Mouse (Mus musculus) MEL (cell line): ENCODE measurements at regions not wholly inside any gene's neighbourhood (a gene's known extent, or its start where the extent isn't known, plus 50 kb on each side); places are given as distances from the start of the nearest gene placed in this dataset.

Source experiments
- DNase-seq: peaks from one replicate; pipeline ENCODE4 v3.0.0; 2011; ENCODE audit warnings: low read depth, low spot score
- H3K27ac ChIP-seq: 2 replicates; pipeline ENCODE4 v1.5.1; 2012; ENCODE audit warnings: low read depth, mild to moderate bottlenecking, control low read depth, low read length, moderate library complexity; ENCODE audit not compliant: control insufficient read depth
- H3K27me3 ChIP-seq, 2 experiments: fragments of 150-350 bp in 1 of 2; sonication (generic) in 1 of 2; 2 replicates each; pipeline ENCODE4 v1.6.1; 2012; ENCODE audit warnings: low read length in 2 of 2, mild to moderate bottlenecking in 2 of 2, improper control_type of control experiment in 1 of 2, moderate library complexity in 1 of 2; ENCODE audit not compliant: insufficient read depth in 2 of 2, control insufficient read depth in 1 of 2
- H3K36me3 ChIP-seq, 2 experiments: 2 replicates each; pipeline ENCODE4 v1.6.1; 2012 to 2014; ENCODE audit warnings: low read length in 2 of 2, improper control_type of control experiment in 1 of 2, inconsistent platforms in 1 of 2, mild to moderate bottlenecking in 1 of 2; ENCODE audit not compliant: insufficient read depth in 2 of 2, control insufficient read depth in 1 of 2
- H3K4me1 ChIP-seq, 2 experiments: fragments of 150-350 bp in 1 of 2; sonication (generic) in 1 of 2; 2 replicates each; pipeline ENCODE4 v1.6.1; 2012; ENCODE audit warnings: low read length in 2 of 2, improper control_type of control experiment in 1 of 2, mild to moderate bottlenecking in 1 of 2; ENCODE audit not compliant: insufficient read depth in 2 of 2, control insufficient read depth in 1 of 2
- H3K4me3 ChIP-seq, 2 experiments: fragments of 150-350 bp in 1 of 2; sonication (generic) in 1 of 2; 2 replicates each; pipeline ENCODE4 v1.5.1; 2012; ENCODE audit warnings: low read depth in 2 of 2, low read length in 2 of 2, mild to moderate bottlenecking in 2 of 2, moderate library complexity in 2 of 2, control low read depth in 1 of 2, improper control_type of control experiment in 1 of 2; ENCODE audit not compliant: control insufficient read depth in 1 of 2, insufficient read depth in 1 of 2
- H3K79me2 ChIP-seq: 2 replicates; pipeline ENCODE4 v1.6.1; 2012; ENCODE audit warnings: mild to moderate bottlenecking, low read length, moderate library complexity; ENCODE audit not compliant: control insufficient read depth, poor library complexity, insufficient read depth
- H3K9ac ChIP-seq: 2 replicates; pipeline ENCODE4 v1.6.1; 2012; ENCODE audit warnings: low read depth, mild to moderate bottlenecking, control low read depth, low read length, moderate library complexity; ENCODE audit not compliant: control insufficient read depth, poor library complexity, severe bottlenecking
- H3K9me3 ChIP-seq: fragments of 150-350 bp; sonication (generic); replicated peaks from 2 replicates; pipeline ENCODE4 v1.6.1; 2012; ENCODE audit warnings: mild to moderate bottlenecking, low read length, improper control_type of control experiment, moderate library complexity; ENCODE audit not compliant: insufficient read depth
- CHD1 ChIP-seq: IDR thresholded peaks from 2 replicates; pipeline ENCODE4 v1.6.1; 2012; ENCODE audit warnings: low read depth, mild to moderate bottlenecking, inconsistent platforms, low read length, improper control_type of control experiment
- CHD2 ChIP-seq: IDR thresholded peaks from 2 replicates; pipeline ENCODE4 v1.6.1; 2011; ENCODE audit warnings: low read length, improper control_type of control experiment
- E2F4 ChIP-seq: IDR thresholded peaks from 2 replicates; pipeline ENCODE4 v1.6.1; 2011; ENCODE audit warnings: low read depth, low read length, improper control_type of control experiment, borderline replicate concordance
- EP300 ChIP-seq, 2 experiments: IDR thresholded peaks; 2 replicates each; pipeline ENCODE4 v1.6.1; 2011; ENCODE audit warnings: improper control_type of control experiment in 2 of 2, low read length in 2 of 2, low read depth in 1 of 2, mild to moderate bottlenecking in 1 of 2
- ETS1 ChIP-seq: IDR thresholded peaks from 2 replicates; pipeline ENCODE4 v1.6.1; 2012; ENCODE audit warnings: low read depth, mild to moderate bottlenecking, inconsistent platforms, low read length, improper control_type of control experiment, moderate library complexity
- GABPA ChIP-seq: IDR thresholded peaks from 2 replicates; pipeline ENCODE4 v1.6.1; 2012; ENCODE audit warnings: low read depth, mild to moderate bottlenecking, inconsistent platforms, low read length, improper control_type of control experiment, moderate library complexity
- GATA1 ChIP-seq: IDR thresholded peaks from 2 replicates; pipeline ENCODE4 v1.6.1; 2011; ENCODE audit warnings: low read depth, low read length, improper control_type of control experiment
- HCFC1 ChIP-seq: IDR thresholded peaks from 2 replicates; pipeline ENCODE4 v1.6.1; 2012; ENCODE audit warnings: low read depth, mild to moderate bottlenecking, inconsistent platforms, low read length, improper control_type of control experiment, moderate library complexity
- KAT2A ChIP-seq: conservative IDR thresholded peaks from 2 replicates; pipeline ENCODE4 v1.6.1; 2012; ENCODE audit warnings: low read depth, low read length, improper control_type of control experiment, inconsistent platforms
- MAX ChIP-seq: IDR thresholded peaks from 2 replicates; pipeline ENCODE4 v1.6.1; 2011; ENCODE audit warnings: low read length, improper control_type of control experiment
- MEF2A ChIP-seq: IDR thresholded peaks from 2 replicates; pipeline ENCODE4 v1.6.1; 2014; ENCODE audit warnings: low read depth, mild to moderate bottlenecking, inconsistent platforms, low read length, improper control_type of control experiment; ENCODE audit not compliant: poor library complexity, insufficient replicate concordance, severe bottlenecking; ENCODE audit errors: extremely low read depth
- MXI1 ChIP-seq: IDR thresholded peaks from 2 replicates; pipeline ENCODE4 v1.6.1; 2011; ENCODE audit warnings: mild to moderate bottlenecking, low read depth, low read length, improper control_type of control experiment
- MYB ChIP-seq: IDR thresholded peaks from 2 replicates; pipeline ENCODE4 v1.6.1; 2011; ENCODE audit warnings: mild to moderate bottlenecking, low read depth, low read length, improper control_type of control experiment
- MYC ChIP-seq: IDR thresholded peaks from 2 replicates; pipeline ENCODE4 v1.6.1; 2011; ENCODE audit warnings: low read depth, mild to moderate bottlenecking, low read length, improper control_type of control experiment, moderate library complexity
- POLR2A ChIP-seq, 2 experiments: IDR thresholded peaks; 2 replicates each; pipeline ENCODE4 v1.6.1; 2011 to 2012; ENCODE audit warnings: low read length in 2 of 2, mild to moderate bottlenecking in 2 of 2, control low read depth in 1 of 2, improper control_type of control experiment in 1 of 2, low read depth in 1 of 2, moderate library complexity in 1 of 2; ENCODE audit not compliant: control insufficient read depth in 1 of 2, insufficient read depth in 1 of 2, poor library complexity in 1 of 2
- POLR2AphosphoS2 ChIP-seq: IDR thresholded peaks from 2 replicates; pipeline ENCODE4 v1.6.1; 2011; ENCODE audit warnings: low read length, improper control_type of control experiment
- SMC3 ChIP-seq: IDR thresholded peaks from 2 replicates; pipeline ENCODE4 v1.6.1; 2011; ENCODE audit warnings: low read depth, low read length, improper control_type of control experiment
- TBP ChIP-seq: IDR thresholded peaks from 2 replicates; pipeline ENCODE4 v1.8.0; 2011; ENCODE audit warnings: low read depth, low read length, improper control_type of control experiment
- ZKSCAN1 ChIP-seq: IDR thresholded peaks from 2 replicates; pipeline ENCODE4 v1.6.1; 2012; ENCODE audit warnings: low read depth, mild to moderate bottlenecking, inconsistent platforms, low read length, improper control_type of control experiment, moderate library complexity
- ZMIZ1 ChIP-seq: IDR thresholded peaks from 2 replicates; pipeline ENCODE4 v1.6.1; 2012; ENCODE audit warnings: low read depth, mild to moderate bottlenecking, inconsistent platforms, low read length, improper control_type of control experiment, moderate library complexity

DNA sequence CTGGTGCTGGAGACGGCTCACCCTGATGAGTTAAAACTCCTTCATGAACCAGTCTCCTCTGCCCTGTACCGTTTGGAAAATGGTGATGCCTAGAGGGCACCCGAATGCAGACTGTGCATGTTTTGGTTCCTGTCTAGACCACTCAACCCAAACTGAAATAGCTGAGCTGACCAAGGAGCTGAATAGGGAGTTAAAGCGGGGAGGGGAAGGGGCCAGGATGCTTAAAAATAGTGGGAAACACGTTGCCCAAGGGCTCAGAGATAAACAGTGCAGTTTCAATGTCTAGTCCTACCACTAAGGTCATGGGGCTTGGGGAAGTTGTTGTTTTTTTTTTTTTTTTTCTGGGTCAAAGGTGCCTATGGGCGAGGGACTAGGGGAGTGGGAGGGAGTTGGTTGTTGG lies 348.8 kb upstream of the Sall1 start:
- Histone ChIP-seq H3K9ac (no peak overlapping the region), H3K4me1 (no peaks in the 10 kb centered on the region), H3K36me3 (no peaks in the 10 kb centered on the region), H3K27ac (no peak overlapping the region), H3K4me3 (no peak overlapping the region), H3K79me2 (no peaks in the 10 kb centered on the region), H3K9me3 (no peaks in the 10 kb centered on the region), H3K27me3 (no peaks in the 10 kb centered on the region)
- DNase-seq, result no peak
- no peak for TF ChIP-seq POLR2A (IDR thresholded peaks at IDR 0.05; ENCODE audit: control insufficient read depth in 1 of 2, insufficient read depth in 1 of 2, low read depth in 1 of 2, low read length in 2 of 2, poor library complexity in 1 of 2)
- TF ChIP-seq MXI1, result no peak
- no peak for TF ChIP-seq SMC3
- TF ChIP-seq MYC, result no peak
- no peak for TF ChIP-seq CHD1
- TF ChIP-seq POLR2AphosphoS2, result no peak

DNA sequence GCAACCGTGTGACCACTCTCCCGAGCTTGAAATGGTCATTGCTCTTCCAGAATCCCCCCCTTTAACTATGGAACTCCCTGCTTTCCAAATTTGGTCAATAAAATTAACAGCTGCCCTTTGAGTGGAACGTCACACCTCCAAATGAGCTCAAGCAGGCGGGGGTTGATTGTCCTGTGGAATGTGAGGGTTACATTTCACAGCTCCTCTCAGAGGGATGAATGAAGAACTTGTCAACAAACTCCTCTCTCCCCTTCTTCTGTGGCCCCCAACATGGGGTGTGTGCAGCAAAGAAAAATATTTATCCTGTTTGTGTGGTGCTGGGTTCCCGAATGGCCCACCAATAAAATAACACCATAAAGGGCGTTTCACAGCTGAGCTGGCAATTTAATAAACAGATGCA lies 344.8 kb upstream of the Sall1 start:
- Histone ChIP-seq H3K4me3 (no peak overlapping the region), H3K4me1 (no peaks in the 10 kb centered on the region), H3K27me3 (no peaks in the 10 kb centered on the region), H3K9me3 (no peaks in the 10 kb centered on the region), H3K9ac (no peak overlapping the region), H3K27ac (no peak overlapping the region), H3K79me2 (no peaks in the 10 kb centered on the region), H3K36me3 (no peaks in the 10 kb centered on the region)
- TF ChIP-seq GABPA (no peak), ETS1 (no peak), KAT2A (no peak), CHD2 (no peak), MYB (no peak), HCFC1 (no peak), SMC3 (no peak), MEF2A (no peak), ZKSCAN1 (no peak), E2F4 (no peak), ZMIZ1 (no peak), EP300 (IDR thresholded peaks at IDR 0.05; ENCODE audit: low read depth in 1 of 2, low read length in 2 of 2) (no peak), MAX (no peak), TBP (no peak), GATA1 (no peak)
- no peak for DNase-seq
